Mouse (Mus musculus) liver, embryonic 18 days (tissue): ENCODE measurements around the gene Zfp740. TPM values are rescaled to one million over a fixed set of nuclear protein-coding genes. Genes with fewer than 3 reads are reported as not detected.

Source experiments
- polyA plus RNA-seq: library from polyadenylated mRNA; depleted of rRNA; stranded (reverse); fragments of >200 nt; gene quantifications from 2 replicates; pipeline ENCODE4 v1.2.3, GENCODE M21; 2012; rRNA removed

Zfp740 gene
- polyA plus RNA-seq = 17.1 and 18.6 TPM in 2 replicates

DNA sequence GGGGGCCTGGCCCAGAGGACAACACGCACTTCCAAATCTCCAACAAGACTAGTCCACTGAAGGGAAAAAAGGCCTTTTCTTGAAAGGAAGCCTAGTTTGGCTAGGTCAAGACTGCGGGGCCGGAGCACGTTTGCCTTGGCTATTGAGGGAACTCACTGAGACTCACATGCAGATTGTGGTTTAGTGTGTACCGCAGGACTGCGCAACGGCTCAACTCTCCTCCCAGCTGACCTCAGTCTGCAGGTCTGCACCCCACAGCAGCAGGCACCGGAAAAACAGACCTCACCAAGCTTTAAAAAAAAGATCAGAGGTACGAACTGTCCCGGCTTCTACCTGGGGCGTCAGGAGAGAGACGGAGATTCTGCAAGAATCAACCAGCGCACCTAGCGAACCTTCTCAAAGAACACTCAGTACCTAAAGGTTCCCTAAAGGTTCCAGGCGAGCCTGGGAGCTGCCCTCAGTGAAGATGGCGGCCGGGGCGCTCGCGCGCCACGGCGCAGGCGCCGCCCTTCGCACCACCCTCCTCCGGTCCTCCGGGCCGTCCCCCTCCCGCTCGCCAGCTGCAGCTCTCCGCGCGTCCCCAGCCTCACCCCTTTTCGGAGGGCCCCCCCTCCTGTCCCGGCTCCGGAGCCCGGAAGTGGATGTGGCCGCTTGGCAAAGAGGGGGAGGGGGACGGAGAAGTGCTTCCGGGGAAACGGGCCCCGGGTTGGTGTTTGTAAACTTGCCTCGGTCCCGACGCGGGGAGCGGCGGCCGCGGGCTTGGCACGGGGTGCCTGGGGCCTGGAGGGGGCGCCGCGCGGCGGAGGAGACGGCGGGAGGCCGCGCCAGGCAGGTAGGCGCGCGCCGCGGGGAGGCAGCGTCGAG lies at the start of gene Zfp740:
Zfp740 (plus strand) TSS at position 279 of the 864 bp plus-strand sequence.

GRCm38 (mm10) chr15:102204674-102205505 lies 1.8 kb downstream of the Zfp740 start, which contains the start of gene Csad:
Gene Csad (minus strand): TSS chr15:102204724.

GRCm38 (mm10) chr15:102231748-102232147 lies 28.7 kb downstream of the Zfp740 start, which contains the start of gene Itgb7:
Gene Itgb7 (minus strand): TSS chr15:102231944.

GRCm38 (mm10) chr15:102257202-102258075 lies 54.4 kb downstream of the Zfp740 start, which contains the start of gene Rarg:
Gene Rarg (minus strand): TSS chr15:102257517.

Other genes starting within 250 kb of the Zfp740 start
- 0.01 TPM in 1 of 2 replicates, not detected in the other for gene Krt78, start 249.0 kb upstream of the Zfp740 start, polyA plus RNA-seq
- gene Krt8, start 198.8 kb upstream of the Zfp740 start, polyA plus RNA-seq = 70.7 and 89.5 TPM in 2 replicates
- 69.9 and 86.6 TPM in 2 replicates for gene Krt18, start 175.1 kb upstream of the Zfp740 start, polyA plus RNA-seq
- gene Eif4b, start 129.5 kb upstream of the Zfp740 start, polyA plus RNA-seq = 57.2 and 64.5 TPM in 2 replicates
- 9.6 and 10.3 TPM in 2 replicates for gene Tns2, start 102.8 kb upstream of the Zfp740 start, polyA plus RNA-seq
- gene Spryd3, start 67.0 kb upstream of the Zfp740 start, polyA plus RNA-seq = 14.1 and 15.2 TPM in 2 replicates
- 2.3 and 2.6 TPM in 2 replicates for gene Igfbp6, start 58.9 kb upstream of the Zfp740 start, polyA plus RNA-seq
- gene Soat2, start 52.7 kb upstream of the Zfp740 start, polyA plus RNA-seq = 26.4 and 26.5 TPM in 2 replicates
- 137 and 161 TPM in 2 replicates for gene Csad, start 1.5 kb downstream of the Zfp740 start, polyA plus RNA-seq
- gene Itgb7, start 28.7 kb downstream of the Zfp740 start, polyA plus RNA-seq = 2.8 and 2.9 TPM in 2 replicates
- 3.1 and 3.6 TPM in 2 replicates for gene Rarg, start 54.3 kb downstream of the Zfp740 start, polyA plus RNA-seq
- 0.01 and 0.02 TPM in 2 replicates for gene Gm9918, start 67.3 kb downstream of the Zfp740 start, polyA plus RNA-seq
- gene Mfsd5, start 76.2 kb downstream of the Zfp740 start, polyA plus RNA-seq = 14.0 and 14.1 TPM in 2 replicates
- gene Espl1, start 93.0 kb downstream of the Zfp740 start, polyA plus RNA-seq = 8.2 and 8.8 TPM in 2 replicates
- gene Pfdn5, start 122.9 kb downstream of the Zfp740 start, polyA plus RNA-seq = 87.7 and 89.5 TPM in 2 replicates
- 25.2 and 28.0 TPM in 2 replicates for gene Myg1, start 128.5 kb downstream of the Zfp740 start, polyA plus RNA-seq
- gene Aaas, start 147.5 kb downstream of the Zfp740 start, polyA plus RNA-seq = 18.3 and 19.1 TPM in 2 replicates
- gene Sp7, start 163.9 kb downstream of the Zfp740 start, polyA plus RNA-seq = 0.01 TPM in 2 replicates
- 8.2 and 8.8 TPM in 2 replicates for gene Sp1, start 202.9 kb downstream of the Zfp740 start, polyA plus RNA-seq
- 0.02 and 0.06 TPM in 2 replicates for gene Amhr2, start 242.1 kb downstream of the Zfp740 start, polyA plus RNA-seq